Mouse (Mus musculus) layer of hippocampus, postnatal 10 days (tissue): ENCODE results near the gene Prdx5. TPM values are rescaled to one million over a fixed set of nuclear protein-coding genes. Genes with fewer than 3 reads are reported as not detected.

Experiments
- DNase-seq, 2 experiments: peaks; one replicate each; pipeline ENCODE4 v3.0.0; 2021; ENCODE audit warnings: low spot score in 2 of 2
- long read RNA-seq: library from polyadenylated mRNA; stranded (forward); transcript quantifications from one replicate; pipeline ENCODE4 v2.0.0, GENCODE M21; 2023
- total RNA-seq, 2 experiments: library from RNA; stranded (reverse); gene quantifications; 2 replicates each; pipeline ENCODE4 v1.2.3; 2021

Gene Prdx5
- total RNA-seq, result 100 to 1,000 TPM; 319 to 332 TPM
- long read RNA-seq, transcript Prdx5-203 (5 exons, 755 nt), result minor isoform, 25 of 344 reads
- long read RNA-seq, transcript Prdx5-201 (6 exons, 1,262 nt), result major isoform, 310 of 344 reads
- long read RNA-seq, partial matches to known transcripts, result 3 of 344 reads
- long read RNA-seq, other reads (novel, unspliced or antisense), result 6 of 344 reads

- peak; percentile 87 to 91 for DNase-seq
Measured at GRCm38 (mm10) chr19:6909507-6910289, at the start of gene Prdx5, which contains the start of gene Trmt112. Prdx5 (minus strand) TSS chr19:6910106. Trmt112 (plus strand) TSS chr19:6909698.

DNA sequence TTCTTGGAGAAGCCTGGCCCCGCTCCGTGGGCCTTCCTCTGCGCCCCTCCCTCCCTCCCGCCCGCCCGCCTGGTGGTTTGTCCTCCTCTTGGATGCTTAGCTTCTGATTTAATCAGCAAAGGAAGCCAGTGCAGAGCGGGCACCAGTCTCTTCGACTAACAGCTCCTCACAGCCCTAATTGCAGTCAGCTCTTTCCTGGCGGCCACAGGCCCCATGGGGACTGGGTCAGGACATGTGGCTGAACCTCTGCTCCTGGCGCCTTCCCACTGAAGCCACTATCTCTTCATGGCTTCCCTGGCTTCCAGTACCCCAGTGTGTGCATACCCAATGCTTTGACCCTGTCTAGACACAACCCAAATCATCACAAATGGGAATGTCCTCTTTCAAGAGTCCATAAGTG is 46.6 kb upstream of the Prdx5 start:
- DNase-seq, result no peak

DNA sequence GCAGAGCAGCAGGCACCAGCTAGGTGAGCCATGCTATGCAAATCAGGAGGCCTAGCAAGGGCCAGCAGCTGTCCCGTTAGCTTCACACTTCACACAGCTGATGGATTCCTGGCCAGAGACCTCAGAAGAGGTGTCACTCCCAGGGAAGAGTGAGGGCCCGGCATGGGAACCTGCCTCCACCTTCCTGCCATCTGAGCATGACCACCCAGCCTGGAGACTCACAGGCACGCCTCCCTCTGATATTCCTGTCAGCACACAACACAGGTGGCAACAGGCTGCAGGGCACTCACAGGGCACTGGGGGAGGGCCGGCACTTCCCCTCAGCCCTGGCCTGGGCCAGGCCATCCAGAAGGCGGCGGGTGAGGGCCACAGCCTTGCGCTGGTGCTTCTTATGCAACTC is 45.5 kb upstream of the Prdx5 start:
- no peak for DNase-seq

DNA sequence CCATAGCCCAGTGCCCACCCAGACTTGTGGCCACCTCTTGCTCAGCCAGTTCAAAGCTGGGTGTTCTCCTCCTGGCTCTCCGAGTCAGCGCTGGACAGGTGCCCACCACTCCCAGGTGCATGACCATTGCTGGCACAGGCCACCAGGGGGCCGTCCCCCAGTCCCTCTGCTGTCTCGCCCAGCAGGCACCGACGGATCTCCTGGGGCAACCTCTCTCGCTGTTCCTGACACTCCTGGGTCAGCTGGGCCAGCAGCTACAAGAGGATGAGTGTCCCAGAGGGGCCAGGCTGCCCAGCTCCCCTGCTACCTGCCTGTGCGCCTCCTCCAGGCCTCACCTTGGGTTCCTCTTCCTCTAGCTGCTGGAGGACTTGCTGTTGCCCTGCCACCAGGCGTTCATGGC is 44.1 kb upstream of the Prdx5 start:
- DNase-seq, result peak in 1 of 2 experiments; percentile 46

- DNase-seq, result no peak
Measured at GRCm38 (mm10) chr19:6952712-6953037, 42.8 kb upstream of the Prdx5 start.

DNA sequence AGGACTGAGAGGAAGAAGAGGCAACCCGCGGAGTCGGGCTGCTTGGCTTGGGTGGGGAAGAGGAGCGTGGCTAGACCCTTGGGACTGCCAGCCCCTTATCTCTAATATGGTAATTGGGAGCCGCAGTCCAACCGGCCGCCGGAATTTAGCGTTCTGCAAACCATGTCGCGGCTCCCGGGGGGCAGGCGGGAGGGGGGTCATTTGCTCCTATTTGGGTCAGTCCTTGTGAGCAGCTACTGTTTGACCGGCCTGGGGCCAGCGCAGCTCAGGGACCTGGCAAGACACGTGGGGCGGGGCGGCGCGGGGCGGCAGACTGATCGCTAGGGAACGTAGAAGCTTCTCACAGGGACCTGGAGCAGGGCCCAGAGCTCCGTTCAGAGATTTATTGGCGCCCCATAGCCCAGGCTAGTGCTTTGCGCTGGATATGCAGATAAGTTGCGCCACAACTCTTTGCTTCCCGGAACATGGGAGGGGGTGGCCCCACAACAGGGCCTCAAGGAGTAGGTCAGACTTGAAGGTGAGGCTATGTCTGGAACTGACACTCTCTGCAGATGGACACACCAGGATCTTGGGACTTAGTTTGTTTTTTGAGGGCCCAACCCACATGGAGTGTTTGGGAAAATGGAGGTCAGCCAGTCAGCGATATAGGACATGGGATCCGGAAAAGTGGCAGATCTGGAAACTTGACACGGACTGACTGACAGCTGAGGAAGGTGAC is 42.2 kb upstream of the Prdx5 start:
- peak; percentile 74 to 82 for DNase-seq

DNA sequence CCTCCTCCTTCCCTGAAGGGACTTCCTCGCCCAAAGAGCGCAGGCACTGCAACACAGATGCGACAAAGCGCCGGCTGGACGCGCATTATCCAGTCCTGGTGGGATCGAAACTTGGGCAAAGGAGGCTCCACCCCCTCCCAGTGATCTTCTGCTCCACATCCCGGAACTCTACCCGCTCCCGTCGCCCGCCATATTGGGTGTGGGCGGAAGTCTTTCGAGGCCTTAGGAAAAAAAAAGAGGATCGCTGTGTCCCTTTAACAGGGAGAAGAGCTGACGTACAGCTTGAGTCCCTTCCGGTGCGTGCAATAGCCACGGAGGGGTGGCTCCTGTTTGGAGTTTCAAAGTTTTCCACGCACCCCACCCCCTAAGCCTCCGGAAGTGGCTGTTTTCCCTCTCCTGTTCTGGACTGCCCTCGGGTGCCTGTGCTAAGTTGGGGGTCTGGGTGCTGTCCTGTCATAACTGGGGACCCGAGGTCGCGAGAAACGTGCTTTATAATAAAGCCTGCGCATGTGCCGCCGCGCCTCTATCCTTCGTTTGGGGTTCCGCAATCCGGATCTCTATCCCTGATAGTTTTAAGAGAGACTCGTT is 41.6 kb upstream of the Prdx5 start:
- DNase-seq, result peak; percentile 90 to 91

DNA sequence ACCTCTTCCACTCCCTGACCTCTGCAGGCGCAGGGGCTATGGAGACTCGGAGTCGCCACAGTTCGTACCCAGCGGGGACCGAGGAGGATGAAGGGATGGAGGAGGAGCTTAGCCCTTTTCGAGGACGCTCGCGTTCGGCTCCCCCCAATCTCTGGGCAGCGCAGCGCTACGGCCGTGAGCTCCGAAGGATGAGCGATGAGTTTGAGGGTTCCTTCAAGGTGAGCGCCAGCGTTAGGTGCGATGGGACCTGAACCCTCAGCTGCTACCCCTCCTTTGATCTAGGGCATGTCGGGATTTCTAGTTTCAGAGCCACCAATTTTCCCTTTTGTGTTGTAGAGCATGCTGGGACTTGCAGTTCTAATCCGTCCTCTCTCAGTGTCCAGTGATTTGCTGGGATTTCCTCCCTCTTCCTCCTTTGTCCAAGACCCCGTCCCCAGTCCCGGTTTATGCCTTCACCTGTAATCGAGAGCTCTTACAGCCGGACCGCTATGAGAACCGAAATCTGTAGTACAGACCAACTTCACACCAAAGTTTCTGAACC is 40.8 kb upstream of the Prdx5 start:
- peak in 1 of 2 experiments; percentile 68 for DNase-seq

DNA sequence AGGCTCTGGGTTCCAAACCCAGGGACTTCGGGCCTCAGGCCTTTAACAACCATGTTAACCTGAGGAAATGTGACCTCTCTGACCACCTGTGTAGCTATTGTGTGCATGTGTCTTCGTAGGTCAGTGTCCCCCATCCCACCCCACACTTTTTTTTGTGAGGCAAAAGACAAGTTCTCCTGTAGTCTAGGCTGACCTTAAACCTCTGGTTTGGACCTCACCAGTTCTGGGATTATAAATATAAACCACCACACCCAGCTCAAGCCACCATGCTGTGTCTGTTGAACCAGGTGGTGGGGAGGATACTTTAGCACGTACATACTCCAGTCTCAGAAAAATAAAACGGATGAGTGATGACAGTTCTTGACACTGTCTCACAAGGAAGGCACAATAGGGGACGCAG is 40.0 kb upstream of the Prdx5 start:
- no peak for DNase-seq

DNA sequence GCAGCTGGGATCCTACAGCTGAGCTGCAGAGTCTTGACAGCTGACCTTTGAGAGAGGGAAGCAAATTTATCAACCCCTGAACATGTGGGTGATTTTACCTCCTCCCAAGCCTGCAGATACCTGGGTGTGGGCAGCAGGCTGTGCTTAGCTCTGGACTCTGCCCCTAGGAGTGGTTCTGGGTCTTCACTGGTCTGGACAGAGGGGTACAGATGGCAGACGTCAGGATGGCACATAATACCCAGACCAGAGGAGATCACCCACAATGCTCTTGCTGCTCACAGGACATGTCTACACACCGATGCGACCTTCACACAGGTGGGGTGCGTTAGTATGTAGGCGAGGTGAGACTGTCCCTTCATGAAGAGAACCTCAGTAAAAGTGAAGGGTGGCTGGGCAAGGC is 39.6 kb upstream of the Prdx5 start:
- no peak for DNase-seq

DNA sequence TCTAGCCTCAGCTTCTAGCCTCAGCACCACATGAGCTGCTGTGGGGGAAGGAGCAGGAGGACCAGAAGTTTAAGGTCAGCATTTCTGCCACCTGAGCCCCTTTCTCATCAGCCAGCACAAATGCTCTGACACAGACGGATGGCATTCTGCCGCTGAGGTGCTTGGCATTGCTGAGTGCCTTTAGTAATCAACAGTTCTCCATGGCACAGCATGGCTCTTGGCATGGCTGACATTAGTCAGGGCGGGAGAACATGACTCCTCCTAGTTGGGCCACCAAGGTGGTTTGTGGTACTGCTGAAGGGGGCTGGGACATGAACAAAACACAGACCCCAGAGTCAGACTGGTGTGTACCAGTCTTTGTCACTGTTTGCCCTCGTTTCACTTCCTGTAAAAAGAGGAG is 38.3 kb upstream of the Prdx5 start:
- no peak for DNase-seq

GRCm38 (mm10) chr19:6947742-6948141 is 37.8 kb upstream of the Prdx5 start:
- no peak for DNase-seq

GRCm38 (mm10) chr19:6943709-6944108 is 33.8 kb upstream of the Prdx5 start:
- DNase-seq, result no peak

DNA sequence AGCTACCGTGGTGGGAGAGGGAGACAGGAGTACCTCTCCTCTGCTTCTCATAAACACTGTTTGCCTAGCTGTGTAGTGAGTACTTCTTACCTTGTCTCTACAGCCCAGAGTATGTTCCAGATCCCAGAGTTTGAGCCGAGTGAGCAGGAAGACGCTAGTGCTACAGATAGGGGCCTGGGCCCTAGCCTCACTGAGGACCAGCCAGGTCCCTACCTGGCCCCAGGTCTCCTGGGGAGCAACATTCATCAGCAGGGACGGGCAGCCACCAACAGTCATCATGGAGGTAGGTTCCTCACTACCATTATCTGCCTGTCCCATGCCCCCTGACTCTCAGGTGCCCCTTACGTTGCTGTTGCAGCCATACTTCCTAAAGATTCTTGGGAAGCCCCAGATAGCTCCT is 32.9 kb upstream of the Prdx5 start:
- no peak for DNase-seq

- DNase-seq, result peak; percentile 86 to 93
Measured at GRCm38 (mm10) chr19:6942249-6942691, 32.4 kb upstream of the Prdx5 start, which contains the start of gene Gpr137. Gpr137 (minus strand) TSS chr19:6942480.

DNA sequence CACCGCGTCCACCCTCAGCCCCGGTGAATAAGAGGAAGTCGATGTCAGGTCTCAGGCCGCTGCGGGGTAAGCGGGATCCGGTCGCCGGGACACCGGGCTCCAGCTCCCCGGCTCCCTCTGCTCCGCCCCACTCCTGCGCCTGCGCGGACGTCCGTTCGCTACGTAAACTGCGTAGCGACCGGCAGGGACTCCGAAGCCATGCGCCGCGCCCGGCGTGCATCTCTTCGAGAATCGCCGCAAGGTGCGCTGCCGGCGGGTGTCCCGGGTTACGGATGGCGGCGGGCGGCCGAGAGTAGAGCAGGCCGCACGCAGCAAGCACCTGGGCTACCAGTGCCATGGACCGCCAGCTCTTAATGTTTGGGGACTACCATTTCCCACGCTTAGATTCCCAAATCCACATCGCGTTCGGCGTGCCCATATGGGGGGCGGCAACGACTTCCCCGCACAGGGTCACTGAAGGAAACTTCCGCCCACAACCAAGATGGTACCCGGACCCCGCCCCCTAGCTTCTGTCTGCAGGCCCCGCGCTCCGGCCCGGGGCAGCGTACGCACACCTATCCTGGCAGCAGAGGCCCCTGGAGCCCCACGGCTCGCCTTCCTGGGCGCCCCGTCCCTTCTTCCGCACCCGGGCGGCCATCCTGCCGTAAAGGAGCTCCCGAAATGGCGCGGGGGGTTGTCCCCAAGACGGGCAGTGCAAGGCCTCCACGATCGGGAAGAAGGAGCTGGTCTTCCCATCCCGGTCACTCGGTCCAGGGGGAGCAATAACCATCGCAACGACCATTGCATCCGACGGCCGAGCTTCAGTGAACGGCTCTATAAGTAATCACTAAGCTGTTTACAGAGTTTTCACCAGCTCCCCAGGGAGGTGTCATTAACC is 31.7 kb upstream of the Prdx5 start, which contains the start of gene Bad:
TSS of gene Bad (plus strand) at position 490 of the 877 bp plus-strand sequence.
- peak; percentile 97 to 98 for DNase-seq

- no peak for DNase-seq
Measured at GRCm38 (mm10) chr19:6940396-6941351, 30.8 kb upstream of the Prdx5 start.

DNA sequence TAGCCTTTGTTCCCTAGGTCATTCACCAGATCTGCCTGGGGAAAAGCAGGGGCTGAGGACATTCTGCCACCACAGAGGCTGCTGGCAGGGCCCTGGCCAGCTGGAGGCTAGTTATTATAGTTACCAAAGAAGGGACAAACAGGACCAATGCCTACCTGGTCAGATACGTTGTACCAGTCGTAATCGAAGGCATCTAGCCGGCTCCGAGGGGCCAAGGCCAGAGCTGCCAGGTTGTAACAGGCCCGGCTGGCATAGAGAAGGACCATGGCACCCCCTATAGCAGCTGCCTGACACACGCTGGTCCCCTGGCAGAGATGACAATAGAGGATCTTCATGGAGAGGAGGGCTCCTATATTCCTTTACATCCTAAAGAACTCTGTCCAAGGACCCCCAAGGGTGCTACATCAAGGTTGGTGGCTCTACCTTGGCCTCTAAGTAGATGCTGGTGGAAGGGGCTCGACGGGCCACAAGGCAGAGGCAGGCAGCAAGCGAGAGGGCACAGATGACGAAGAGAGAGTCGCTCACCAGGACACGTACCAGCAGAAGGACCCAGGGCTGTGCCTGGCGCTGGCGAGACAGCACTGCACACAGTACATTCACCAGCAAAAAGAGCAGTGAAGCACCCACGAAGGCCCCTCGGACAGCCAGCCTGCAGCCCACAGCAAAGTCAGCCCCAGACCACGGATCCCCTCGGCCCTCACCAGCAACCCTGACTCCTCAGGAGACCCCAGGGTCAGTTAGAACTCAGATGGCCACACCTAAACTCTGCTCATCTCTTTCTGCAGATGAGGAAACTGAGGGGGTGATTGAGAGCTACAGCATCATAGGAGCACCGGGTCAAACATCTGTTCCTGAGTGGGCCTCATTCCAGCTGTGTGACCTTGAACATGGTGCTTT is 29.4 kb upstream of the Prdx5 start:
- no peak for DNase-seq
